Mouse (Mus musculus) skeletal muscle tissue, postnatal 0 days (tissue): ENCODE data around the gene Ppp3r2. TPM values are rescaled to one million over a fixed set of nuclear protein-coding genes. Genes with fewer than 3 reads are reported as not detected.

Experiments used
- polyA plus RNA-seq: library from polyadenylated mRNA; unstranded; fragments of >200 nt; fragmentation: Nextera tagmentation; extraction: Ambion mirVana; gene quantifications from 2 replicates; pipeline ENCODE4 v1.2.1, GENCODE M21; 2015

The Ppp3r2 gene
- 0.06 TPM in 1 of 2 replicates, not detected in the other for polyA plus RNA-seq

DNA sequence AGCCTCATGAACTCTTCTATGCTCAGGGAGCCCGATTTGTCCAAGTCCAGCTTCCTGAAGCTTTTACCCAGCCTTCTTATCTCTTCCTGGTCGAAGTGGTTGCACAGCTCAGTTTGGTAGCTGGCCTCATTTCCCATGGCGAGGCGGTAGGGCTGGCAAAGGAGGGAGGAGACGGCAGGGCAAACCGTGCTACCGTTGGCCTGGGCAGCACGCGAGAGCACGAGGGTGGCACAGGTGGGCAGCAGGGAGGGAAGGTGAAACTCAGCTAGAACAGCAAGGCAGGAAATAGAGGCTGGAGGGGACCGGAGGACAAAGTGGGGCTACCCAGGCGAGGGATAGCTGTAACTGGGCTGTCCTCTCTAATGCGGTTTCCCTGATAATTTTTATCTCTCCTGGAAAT, at the start of gene Ppp3r2:
Gene Ppp3r2 (minus strand): TSS at position 213 of the 400 bp plus-strand sequence.

DNA sequence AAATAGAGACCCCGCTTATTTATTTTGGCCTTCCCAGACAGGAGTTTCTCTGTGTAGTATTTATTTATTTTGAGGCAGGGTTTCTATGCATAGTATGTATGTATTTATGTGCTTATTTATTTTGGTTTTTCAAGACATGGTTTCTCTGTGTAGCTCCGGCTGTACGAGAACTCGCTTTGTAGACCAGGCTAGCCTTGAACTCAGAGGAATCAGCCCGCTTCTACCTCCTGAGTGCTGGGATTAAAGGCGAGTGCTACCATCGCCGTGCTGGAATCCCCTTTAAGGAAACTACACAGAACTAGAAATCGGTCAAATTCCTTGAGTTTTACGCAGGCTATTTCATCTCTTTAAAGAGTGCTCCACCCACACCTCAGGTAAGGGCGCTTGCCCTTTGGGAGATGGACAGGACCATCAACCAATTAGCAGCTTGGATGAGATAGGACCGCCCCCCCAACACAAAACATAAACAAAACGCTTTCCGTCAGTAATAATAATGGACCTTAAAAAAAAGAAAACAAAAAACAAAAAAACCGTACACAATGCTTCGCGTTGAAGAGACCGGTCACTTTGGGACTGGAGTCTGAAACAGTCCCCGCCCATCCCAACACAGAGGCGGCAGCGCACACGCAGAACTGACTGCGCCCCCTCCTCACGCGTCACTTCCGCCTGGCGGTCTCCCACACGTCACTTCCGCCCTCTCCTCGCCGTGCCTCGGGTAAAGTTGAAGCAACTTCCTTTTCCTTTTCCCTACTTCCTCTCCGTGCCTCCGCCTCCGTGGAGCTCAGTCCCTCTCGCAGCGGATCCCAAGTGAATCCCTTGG, 50.3 kb downstream of the Ppp3r2 start, which contains the start of gene Rnf20:
Gene Rnf20 (plus strand): TSS at position 688 of the 820 bp plus-strand sequence.

Other genes with a start within 250 kb of the Ppp3r2 start
- gene Acnat1, start 208.1 kb downstream of the Ppp3r2 start, polyA plus RNA-seq: not detected in 2 replicates
- 0.08 TPM in 1 of 2 replicates, not detected in the other for gene Baat, start 175.5 kb downstream of the Ppp3r2 start, polyA plus RNA-seq
- 70.7 and 71.8 TPM in 2 replicates for gene Mrpl50, start 160.9 kb downstream of the Ppp3r2 start, polyA plus RNA-seq
- 3.5 and 3.7 TPM in 2 replicates for gene Zfp189, start 160.8 kb downstream of the Ppp3r2 start, polyA plus RNA-seq
- gene Aldob, start 132.5 kb downstream of the Ppp3r2 start, polyA plus RNA-seq: 1.3 and 1.6 TPM in 2 replicates
- 44.2 and 51.2 TPM in 2 replicates for gene Tmem246, start 84.1 kb downstream of the Ppp3r2 start, polyA plus RNA-seq
- gene Rnf20, start 50.0 kb downstream of the Ppp3r2 start, polyA plus RNA-seq: 18.7 and 19.1 TPM in 2 replicates
- 0.09 and 0.13 TPM in 2 replicates for gene Grin3a, start 163.7 kb upstream of the Ppp3r2 start, polyA plus RNA-seq